Mouse (Mus musculus) stomach, postnatal 0 days (tissue): ENCODE data around the gene Tenm2. TPM values are rescaled to one million over a fixed set of nuclear protein-coding genes. Genes with fewer than 3 reads are reported as not detected.

Experiments
- ATAC-seq: fragments of 200-750 bp; cut with Nextera tagmentation; 2 replicates; pipeline ENCODE4 v1.8.0; 2017; ENCODE audit not compliant: low FRiP score, low TSS enrichment
- DNase-seq: peaks from one replicate; pipeline ENCODE4 v3.0.0-alpha.2; 2016; ENCODE audit warnings: low spot score
- H3K27ac ChIP-seq: fragments of 300-500 bp; sonication (generic); replicated peaks from 2 replicates; pipeline ENCODE4 v1.5.1; 2014; ENCODE audit warnings: mild to moderate bottlenecking, control low read depth
- H3K27me3 ChIP-seq: fragments of 300-500 bp; sonication (generic); 2 replicates; pipeline ENCODE4 v1.6.1; 2014; ENCODE audit warnings: low read length; ENCODE audit not compliant: control insufficient read depth, insufficient read depth
- H3K36me3 ChIP-seq: fragments of 300-500 bp; sonication (generic); 2 replicates; pipeline ENCODE4 v1.6.1; 2014; ENCODE audit warnings: low read length, mixed read lengths; ENCODE audit not compliant: control insufficient read depth, insufficient read depth
- H3K4me1 ChIP-seq: fragments of 300-500 bp; sonication (generic); replicated peaks from 2 replicates; pipeline ENCODE4 v1.6.1; 2014; ENCODE audit warnings: antibody characterized with exemption; ENCODE audit not compliant: control insufficient read depth, insufficient read depth
- H3K4me2 ChIP-seq: fragments of 300-500 bp; sonication (generic); replicated peaks from 2 replicates; pipeline ENCODE4 v1.6.1; 2014; ENCODE audit warnings: low read depth, mild to moderate bottlenecking, control low read depth, moderate library complexity
- H3K4me3 ChIP-seq: fragments of 300-500 bp; sonication (generic); 2 replicates; pipeline ENCODE4 v1.5.1; 2014; ENCODE audit warnings: low read depth, low read length, control low read depth
- H3K9ac ChIP-seq: fragments of 300-500 bp; sonication (generic); 2 replicates; pipeline ENCODE4 v1.6.1; 2014; ENCODE audit warnings: mild to moderate bottlenecking, low read length, control low read depth, mixed read lengths
- H3K9me3 ChIP-seq: fragments of 300-500 bp; sonication (generic); 2 replicates; pipeline ENCODE4 v1.6.1; 2016; ENCODE audit warnings: low read length; ENCODE audit not compliant: control insufficient read depth
- CTCF ChIP-seq: IDR thresholded peaks from 2 replicates; pipeline ENCODE4 v1.5.1; 2016; ENCODE audit warnings: antibody characterized with exemption, low read depth, mild to moderate bottlenecking, moderate library complexity
- EP300 ChIP-seq: optimal IDR thresholded peaks from 2 replicates; pipeline ENCODE3; 2016; ENCODE audit warnings: antibody characterized with exemption
- WGBS: fragments of 180-500 bp; shearing (Covaris S2); extraction: QIAGEN DNeasy Blood & Tissue Kit; methylation state at CpG from one replicate; pipeline ENCODE4 v1.1.7; 2014; 5-methylcytosine and 5-hydroxymethylcytosine counted together
- polyA plus RNA-seq: library from polyadenylated mRNA; unstranded; fragments of >200 nt; fragmentation: Nextera tagmentation; extraction: Ambion mirVana; gene quantifications from 2 replicates; pipeline ENCODE4 v1.2.1, GENCODE M21; 2015

Gene Tenm2
- polyA plus RNA-seq, 1 experiment from 2014 or later: 3.6 TPM

DNA sequence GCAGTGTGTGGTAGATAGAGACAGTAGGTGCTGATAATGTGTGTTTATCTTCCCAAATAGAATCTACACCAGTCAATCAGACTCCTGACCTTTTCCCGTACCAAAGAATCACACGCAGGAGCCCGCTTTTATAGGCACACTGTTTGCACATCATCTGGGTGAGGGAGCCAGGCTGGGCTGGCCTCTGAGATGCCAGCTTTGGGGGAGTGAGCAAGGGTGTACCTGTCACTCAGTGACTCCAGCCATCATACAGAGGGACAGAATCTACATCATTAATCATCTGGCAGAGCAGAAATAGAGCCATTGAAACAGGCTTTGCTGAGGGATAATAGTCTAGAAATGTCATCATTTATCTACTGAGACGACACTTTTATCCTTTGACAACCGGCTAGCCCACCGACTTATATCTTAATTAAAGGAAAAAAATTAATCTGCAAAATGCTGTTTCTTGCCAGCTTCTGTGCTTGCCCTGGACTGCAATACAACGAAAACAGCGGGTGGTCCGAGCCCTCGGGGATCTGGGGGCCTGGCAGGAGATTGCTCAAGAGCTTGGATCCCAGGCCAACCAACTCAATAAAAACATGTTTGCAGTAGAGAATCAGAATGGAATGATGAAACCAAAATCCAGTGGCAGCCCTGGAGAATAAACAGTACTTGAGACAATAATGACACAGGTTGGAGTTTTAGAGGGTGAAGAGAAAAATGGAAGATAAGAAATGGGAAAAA lies 1195.1 kb downstream of the Tenm2 start:
- Histone ChIP-seq H3K9me3 (no peaks in the 10 kb centered on the region), H3K4me1 (no peaks in the 10 kb centered on the region), H3K27ac (no peak overlapping the region), H3K4me3 (no peak overlapping the region), H3K36me3 (no peaks in the 10 kb centered on the region), H3K27me3 (no peaks in the 10 kb centered on the region), H3K4me2 (no peak overlapping the region), H3K9ac (no peak overlapping the region)
- no peak for DNase-seq
- 57% methylated on average over 10 of the region's 10 CpGs for WGBS
- TF ChIP-seq EP300: no peak
- no peak for TF ChIP-seq CTCF
- no peak for ATAC-seq

GRCm38 (mm10) chr11:36039825-36040224 lies 1195.9 kb downstream of the Tenm2 start:
- 92% methylated on average over 10 of the region's 10 CpGs for WGBS
- DNase-seq (no peak), ATAC-seq (no peak)
- Histone ChIP-seq H3K27ac (no peak overlapping the region), H3K4me3 (no peak overlapping the region), H3K9ac (no peak overlapping the region), H3K36me3 (no peaks in the 10 kb centered on the region), H3K4me1 (no peaks in the 10 kb centered on the region), H3K4me2 (no peak overlapping the region), H3K9me3 (no peaks in the 10 kb centered on the region), H3K27me3 (no peaks in the 10 kb centered on the region)
- no peak for TF ChIP-seq CTCF
- no peak for TF ChIP-seq EP300

GRCm38 (mm10) chr11:36038386-36038785 lies 1197.4 kb downstream of the Tenm2 start:
- H3K36me3 ChIP-seq: no peaks in the 10 kb centered on the region
- H3K4me2 ChIP-seq: no peak overlapping the region
- H3K27ac ChIP-seq: no peak overlapping the region
- WGBS: 55% methylated on average over 3 of the region's 3 CpGs
- ATAC-seq (no peak), DNase-seq (no peak)
- TF ChIP-seq CTCF: no peak
- no peak for TF ChIP-seq EP300
- no peaks in the 10 kb centered on the region for H3K4me1 ChIP-seq
- no peaks in the 10 kb centered on the region for H3K27me3 ChIP-seq
- no peak overlapping the region for H3K9ac ChIP-seq
- no peak overlapping the region for H3K4me3 ChIP-seq
- H3K9me3 ChIP-seq: no peaks in the 10 kb centered on the region

- no peak overlapping the region for H3K9ac ChIP-seq
- no peak overlapping the region for H3K4me2 ChIP-seq
- H3K9me3 ChIP-seq: no peaks in the 10 kb centered on the region
- no peaks in the 10 kb centered on the region for H3K36me3 ChIP-seq
- H3K27me3 ChIP-seq: no peaks in the 10 kb centered on the region
- WGBS: 57% methylated on average over 4 of the region's 4 CpGs
- no peak for DNase-seq
- no peaks in the 10 kb centered on the region for H3K4me1 ChIP-seq
- H3K27ac ChIP-seq: no peak overlapping the region
- no peak for TF ChIP-seq CTCF
- TF ChIP-seq EP300: no peak
- no peak for ATAC-seq
- H3K4me3 ChIP-seq: no peak overlapping the region
Measured at GRCm38 (mm10) chr11:36037311-36037710, 1198.5 kb downstream of the Tenm2 start.

DNA sequence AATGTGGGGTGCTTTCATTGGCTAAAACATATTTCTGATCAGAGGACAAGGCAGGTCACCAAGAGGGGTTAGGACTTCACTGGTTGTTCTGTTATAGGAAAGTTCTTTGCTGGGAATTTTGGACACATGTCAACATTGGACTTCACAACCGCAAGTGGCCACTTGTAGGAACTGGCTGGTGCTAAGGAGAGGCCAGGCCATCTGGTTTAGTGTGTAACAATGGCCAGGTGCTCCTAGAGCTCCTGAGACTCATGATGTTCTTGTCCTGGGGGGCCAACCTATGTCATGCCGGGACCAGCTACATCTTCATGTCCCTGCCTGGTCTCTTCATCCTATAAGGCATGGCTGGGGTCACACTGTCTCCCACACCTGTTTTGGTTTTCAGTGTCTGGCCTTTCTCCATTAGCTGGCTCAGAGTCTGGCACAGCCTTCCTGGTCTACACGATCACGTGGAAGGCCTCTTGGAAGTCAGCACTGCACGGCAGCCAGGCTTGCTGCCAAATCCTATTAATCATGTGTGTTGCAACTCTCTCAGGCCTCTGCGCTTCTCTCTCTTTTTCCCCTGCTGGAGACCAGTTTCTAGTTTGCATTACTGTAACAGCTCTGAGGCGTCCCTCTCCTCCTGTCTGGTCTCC lies 1199.6 kb downstream of the Tenm2 start:
- no peaks in the 10 kb centered on the region for H3K27me3 ChIP-seq
- H3K27ac ChIP-seq: peak overlapping the region; percentile 53; the same call in 1 of the 2 replicates
- 25% methylated on average over 7 of the region's 7 CpGs for WGBS
- TF ChIP-seq EP300 (no peak), CTCF (peak; percentile 47)
- peak; percentile 84 for DNase-seq
- ATAC-seq: peak; percentile 94
- H3K4me3 ChIP-seq: no peak overlapping the region
- no peaks in the 10 kb centered on the region for H3K9me3 ChIP-seq
- H3K9ac ChIP-seq: no peak overlapping the region
- no peaks in the 10 kb centered on the region for H3K4me1 ChIP-seq
- H3K36me3 ChIP-seq: no peaks in the 10 kb centered on the region
- H3K4me2 ChIP-seq: no peak overlapping the region

DNA sequence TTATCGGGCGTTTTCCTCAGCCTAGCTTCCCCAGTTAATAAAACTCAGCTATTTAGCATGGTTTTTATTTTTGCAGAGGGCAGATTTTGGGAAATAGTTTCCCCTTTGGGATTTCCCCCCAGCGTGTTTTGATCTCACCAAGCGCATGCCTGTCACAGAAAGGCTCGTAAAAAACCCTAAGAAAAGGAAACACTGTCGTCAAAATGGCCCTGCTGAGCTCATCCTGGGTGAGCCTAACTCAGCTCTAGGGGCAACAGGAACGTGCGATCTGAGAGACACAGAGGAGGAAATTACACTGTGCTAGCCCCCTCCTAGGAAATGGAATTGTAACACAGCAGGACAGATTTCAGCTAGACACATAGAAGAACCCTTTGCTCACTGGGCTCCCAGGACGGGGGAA lies 1204.0 kb downstream of the Tenm2 start:
- 54% methylated on average over 9 of the region's 9 CpGs for WGBS
- no peak for DNase-seq
- Histone ChIP-seq H3K4me2 (no peak overlapping the region), H3K4me1 (no peaks in the 10 kb centered on the region), H3K27ac (no peak overlapping the region), H3K27me3 (no peaks in the 10 kb centered on the region), H3K9me3 (no peaks in the 10 kb centered on the region), H3K4me3 (no peak overlapping the region), H3K36me3 (no peaks in the 10 kb centered on the region), H3K9ac (no peak overlapping the region)
- TF ChIP-seq CTCF: no peak
- no peak for TF ChIP-seq EP300
- no peak for ATAC-seq
